Mouse (Mus musculus) intestine, postnatal 0 days (tissue): ENCODE measurements around the gene A230050P20Rik. TPM values are rescaled to one million over a fixed set of nuclear protein-coding genes. Genes with fewer than 3 reads are reported as not detected.

Experiments
- ATAC-seq: fragments of 200-750 bp; cut with Nextera tagmentation; 2 replicates; pipeline ENCODE4 v1.8.0; 2017; ENCODE audit warnings: mild to moderate bottlenecking, moderate TSS enrichment, moderate library complexity
- H3K27ac ChIP-seq: fragments of 300-500 bp; sonication (generic); 2 replicates; pipeline ENCODE4 v1.5.1; 2014; ENCODE audit warnings: mild to moderate bottlenecking, low read depth, low read length, moderate library complexity
- H3K27me3 ChIP-seq: fragments of 300-500 bp; sonication (generic); replicated peaks from 2 replicates; pipeline ENCODE4 v1.6.1; 2014; ENCODE audit warnings: low read length, mixed read lengths; ENCODE audit not compliant: control insufficient read depth, insufficient read depth
- H3K36me3 ChIP-seq: fragments of 300-500 bp; sonication (generic); 2 replicates; pipeline ENCODE4 v1.6.1; 2014; ENCODE audit warnings: mild to moderate bottlenecking, moderate library complexity; ENCODE audit not compliant: control insufficient read depth, insufficient read depth
- H3K4me1 ChIP-seq: fragments of 300-500 bp; sonication (generic); replicated peaks from 2 replicates; pipeline ENCODE4 v1.6.1; 2014; ENCODE audit warnings: antibody characterized with exemption, low read length, mixed read lengths; ENCODE audit not compliant: control insufficient read depth, insufficient read depth
- H3K4me2 ChIP-seq: fragments of 300-500 bp; sonication (generic); replicated peaks from 2 replicates; pipeline ENCODE4 v1.6.1; 2014; ENCODE audit warnings: low read depth, mild to moderate bottlenecking, moderate library complexity
- H3K4me3 ChIP-seq: fragments of 300-500 bp; sonication (generic); 2 replicates; pipeline ENCODE4 v1.5.1; 2014; ENCODE audit warnings: low read depth, low read length
- H3K9ac ChIP-seq: fragments of 300-500 bp; sonication (generic); 2 replicates; pipeline ENCODE4 v1.6.1; 2014; ENCODE audit warnings: mild to moderate bottlenecking, low read depth, low read length
- H3K9me3 ChIP-seq: fragments of 300-500 bp; sonication (generic); 2 replicates; pipeline ENCODE4 v1.6.1; 2016; ENCODE audit warnings: mixed run types; ENCODE audit not compliant: control insufficient read depth
- CTCF ChIP-seq: sonication (generic); IDR thresholded peaks from 2 replicates; pipeline ENCODE4 v1.5.1; 2016; ENCODE audit warnings: low read depth, mild to moderate bottlenecking, control low read depth, antibody characterized with exemption, moderate library complexity
- WGBS: fragments of 180-500 bp; shearing (Covaris S2); extraction: QIAGEN DNeasy Blood & Tissue Kit; methylation state at CpG from one replicate; pipeline ENCODE4 v1.1.7; 2014; 5-methylcytosine and 5-hydroxymethylcytosine counted together
- polyA plus RNA-seq: library from polyadenylated mRNA; unstranded; fragments of >200 nt; fragmentation: Nextera tagmentation; extraction: Ambion mirVana; gene quantifications from 2 replicates; pipeline ENCODE4 v1.2.1, GENCODE M21; 2015

The A230050P20Rik gene
- polyA plus RNA-seq, 1 experiment from 2014 or later = 4.9 TPM

GRCm38 (mm10) chr9:20877118-20878040 lies 8.9 kb downstream of the A230050P20Rik start:
- no peak; the same call in 1 of the 2 replicates for ATAC-seq
- 32% methylated on average over 14 of the region's 14 CpGs for WGBS

DNA sequence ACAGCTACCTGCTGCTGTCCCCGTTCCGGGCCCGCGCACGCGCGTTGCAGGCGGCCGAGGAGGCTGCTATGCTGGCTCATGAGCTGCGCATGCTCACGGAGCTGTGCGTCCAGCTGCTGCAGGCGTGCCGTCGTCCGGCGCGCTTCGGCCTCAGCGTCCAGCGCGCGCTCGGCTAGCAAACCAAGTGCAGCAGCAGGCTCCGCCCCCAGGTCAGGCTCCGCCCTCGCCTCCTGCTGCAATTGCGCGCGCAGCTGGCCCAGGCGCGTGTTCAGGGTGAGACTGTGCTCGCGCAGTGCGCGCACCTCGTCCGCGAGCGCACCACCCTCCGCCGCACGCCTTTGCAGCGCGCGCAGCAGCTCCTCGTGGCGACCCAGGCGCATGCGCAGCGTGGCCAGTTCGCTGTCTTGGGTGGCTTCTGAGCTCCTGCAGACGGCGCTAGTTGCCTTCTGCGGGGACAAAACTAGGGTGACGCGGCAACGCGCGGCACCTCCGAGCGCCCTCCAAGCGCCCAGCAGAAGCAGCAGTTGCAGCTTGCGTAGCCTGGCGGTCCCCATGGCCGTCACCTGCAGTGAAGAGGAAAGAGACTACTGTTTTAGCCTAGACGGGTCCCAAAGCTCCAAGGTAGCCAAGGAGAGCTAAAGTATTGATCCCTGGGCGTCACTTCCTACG lies 9.7 kb downstream of the A230050P20Rik start:
- Histone ChIP-seq H3K27ac (peak overlapping the region; percentile 86), H3K4me3 (peak overlapping the region; percentile 36), H3K4me2 (peak overlapping the region; percentile 74), H3K4me1 (no peaks in the 10 kb centered on the region), H3K36me3 (peaks cover 12% of the 10 kb centered on the region), H3K9ac (peak overlapping the region; percentile 28; the same call in 1 of the 2 replicates), H3K9me3 (no peaks in the 10 kb centered on the region), H3K27me3 (no peaks in the 10 kb centered on the region)
- WGBS = under 1% methylated on average over 69 of the region's 69 CpGs
- peak; percentile 97 for ATAC-seq
- peak; percentile 98 for TF ChIP-seq CTCF

More at GRCm38 (mm10) chr9:20877118-20878040, 8.9 kb downstream of the A230050P20Rik start:
- H3K9me3 ChIP-seq = no peaks in the 10 kb centered on the region
- H3K27me3 ChIP-seq = no peaks in the 10 kb centered on the region
- H3K27ac ChIP-seq = no peak overlapping the region
- peak overlapping the region; percentile 29 for H3K4me3 ChIP-seq
- TF ChIP-seq CTCF = no peak
- H3K36me3 ChIP-seq = peaks cover 20% of the 10 kb centered on the region
- H3K9ac ChIP-seq = peak overlapping the region; percentile 22; the same call in 1 of the 2 replicates
- peak overlapping the region; percentile 66 for H3K4me2 ChIP-seq
- no peaks in the 10 kb centered on the region for H3K4me1 ChIP-seq

- no peaks in the 10 kb centered on the region for H3K9me3 ChIP-seq
- no peak for ATAC-seq
- peak overlapping the region; percentile 86 for H3K27ac ChIP-seq
- H3K4me1 ChIP-seq = no peaks in the 10 kb centered on the region
- peak overlapping the region; percentile 36 for H3K4me3 ChIP-seq
- peak overlapping the region; percentile 28; the same call in 1 of the 2 replicates for H3K9ac ChIP-seq
- peaks cover 7% of the 10 kb centered on the region for H3K36me3 ChIP-seq
- no peaks in the 10 kb centered on the region for H3K27me3 ChIP-seq
- TF ChIP-seq CTCF = no peak
- 14% methylated on average over 10 of the region's 10 CpGs for WGBS
- peak overlapping the region; percentile 74 for H3K4me2 ChIP-seq
Measured at GRCm38 (mm10) chr9:20878710-20879065, 10.2 kb downstream of the A230050P20Rik start.

DNA sequence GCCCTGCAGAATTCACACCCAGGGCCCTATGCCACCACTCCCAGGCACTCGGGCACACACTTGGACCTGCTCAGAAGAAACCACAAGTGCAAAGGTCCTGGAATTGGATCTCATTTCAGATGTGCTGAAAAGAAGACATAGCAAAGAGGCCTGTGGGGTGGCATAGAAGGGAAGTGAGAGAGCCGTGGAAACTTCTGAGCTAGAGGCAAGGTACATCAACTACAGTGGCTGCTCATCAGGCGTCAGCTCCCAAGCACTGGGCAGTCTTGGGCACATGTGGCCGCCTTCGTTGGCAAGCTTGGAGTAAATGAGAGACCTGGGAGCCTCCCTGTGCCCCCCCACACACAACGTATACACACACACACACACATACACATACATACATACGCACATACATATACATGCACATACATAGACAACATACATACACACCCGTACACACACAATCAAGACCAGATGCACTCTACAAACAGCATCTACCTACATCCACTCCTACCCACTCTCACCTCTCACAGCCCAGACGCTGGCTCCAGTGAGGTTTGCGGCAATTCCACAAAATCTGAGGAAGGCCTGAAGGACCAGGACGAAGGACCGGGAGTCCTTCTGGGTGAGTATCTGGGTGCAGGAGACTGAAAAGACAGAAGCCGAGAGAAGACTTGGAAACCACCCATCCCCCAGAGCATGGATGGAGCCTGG lies 10.8 kb downstream of the A230050P20Rik start, which contains the start of gene Angptl6:
TSS of gene Angptl6 (minus strand) at position 631 of the 696 bp plus-strand sequence.
- WGBS = 74% methylated on average over 13 of the region's 13 CpGs
- Histone ChIP-seq H3K36me3 (0 out of 2 replicates have a peak, but pooled peaks cover 5% of the 10 kb centered on the region), H3K27me3 (no peaks in the 10 kb centered on the region), H3K4me3 (peak within 1 kb of the TSS; percentile 36), H3K4me1 (no peaks in the 10 kb centered on the region), H3K27ac (peak within 1 kb of the TSS; percentile 86), H3K9me3 (no peaks in the 10 kb centered on the region), H3K9ac (peak within 1 kb of the TSS; percentile 28; the same call in 1 of the 2 replicates), H3K4me2 (peak within 1 kb of the TSS; percentile 74)
- TF ChIP-seq CTCF = no peak
- ATAC-seq = no peak

DNA sequence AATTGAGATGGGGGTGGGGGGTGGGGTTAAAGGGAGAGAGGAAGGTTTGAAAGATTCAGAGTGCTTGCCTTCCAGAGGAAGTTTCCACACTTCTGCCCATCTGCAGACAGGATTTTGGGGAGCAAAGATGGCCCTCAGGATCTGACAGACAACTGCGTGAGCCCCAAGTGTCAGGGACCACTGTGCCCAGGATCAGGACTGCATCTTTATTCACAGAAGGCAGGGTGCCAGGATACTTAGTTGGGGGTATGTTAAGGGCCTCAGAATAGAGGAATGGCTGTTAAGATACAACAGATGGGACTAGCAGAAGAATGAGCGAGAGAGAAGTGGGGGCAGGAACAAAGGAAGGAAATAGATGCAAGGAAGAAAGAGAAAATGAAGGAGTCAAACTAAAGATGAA lies 18.1 kb downstream of the A230050P20Rik start:
- peaks cover 23% of the 10 kb centered on the region for H3K36me3 ChIP-seq
- ATAC-seq = no peak
- H3K4me3 ChIP-seq = no peak overlapping the region
- H3K9me3 ChIP-seq = no peaks in the 10 kb centered on the region
- no peak overlapping the region for H3K27ac ChIP-seq
- no peak for TF ChIP-seq CTCF
- no peak overlapping the region for H3K9ac ChIP-seq
- H3K4me1 ChIP-seq = no peaks in the 10 kb centered on the region
- 90% methylated on average over 2 of the region's 2 CpGs for WGBS
- H3K4me2 ChIP-seq = no peak overlapping the region
- no peaks in the 10 kb centered on the region for H3K27me3 ChIP-seq

DNA sequence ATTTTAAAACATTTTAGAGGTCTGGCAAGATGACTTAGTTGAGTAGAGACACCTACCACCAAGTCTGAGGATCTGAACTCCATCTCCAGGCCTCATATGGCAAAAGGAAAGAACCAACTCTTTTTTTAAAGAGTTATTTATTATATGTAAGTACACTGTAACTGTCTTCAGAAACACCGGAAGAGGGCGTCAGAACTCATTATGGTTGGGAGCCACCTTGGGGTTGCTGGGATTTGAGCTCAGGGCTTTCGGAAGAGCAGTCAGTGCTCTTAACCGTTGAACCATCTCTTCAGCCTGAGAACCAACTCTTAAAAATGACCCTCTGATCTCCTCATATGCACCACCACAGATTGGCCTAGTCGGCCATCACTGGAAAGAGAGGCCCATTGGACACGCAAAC lies 18.7 kb downstream of the A230050P20Rik start:
- 89% methylated on average over 6 of the region's 6 CpGs for WGBS
- ATAC-seq = no peak
- TF ChIP-seq CTCF = no peak
- Histone ChIP-seq H3K4me3 (no peak overlapping the region), H3K27me3 (no peaks in the 10 kb centered on the region), H3K4me2 (peak overlapping the region; percentile 88; the same call in 1 of the 2 replicates), H3K27ac (no peak overlapping the region), H3K36me3 (peaks cover 30% of the 10 kb centered on the region), H3K9ac (no peak overlapping the region), H3K9me3 (no peaks in the 10 kb centered on the region), H3K4me1 (no peaks in the 10 kb centered on the region)
